Mouse (Mus musculus) adipocyte (in vitro differentiated cells): Measurements from ENCODE around the gene Six5.
A peak's percentile ranks its signal among the peaks of the same experiment; 100 is the strongest.

Experiments
- DNase-seq: peaks from one replicate; pipeline ENCODE4 v3.0.0-alpha.2; 2016; ENCODE audit warnings: low spot score

Gene Six5

DNA sequence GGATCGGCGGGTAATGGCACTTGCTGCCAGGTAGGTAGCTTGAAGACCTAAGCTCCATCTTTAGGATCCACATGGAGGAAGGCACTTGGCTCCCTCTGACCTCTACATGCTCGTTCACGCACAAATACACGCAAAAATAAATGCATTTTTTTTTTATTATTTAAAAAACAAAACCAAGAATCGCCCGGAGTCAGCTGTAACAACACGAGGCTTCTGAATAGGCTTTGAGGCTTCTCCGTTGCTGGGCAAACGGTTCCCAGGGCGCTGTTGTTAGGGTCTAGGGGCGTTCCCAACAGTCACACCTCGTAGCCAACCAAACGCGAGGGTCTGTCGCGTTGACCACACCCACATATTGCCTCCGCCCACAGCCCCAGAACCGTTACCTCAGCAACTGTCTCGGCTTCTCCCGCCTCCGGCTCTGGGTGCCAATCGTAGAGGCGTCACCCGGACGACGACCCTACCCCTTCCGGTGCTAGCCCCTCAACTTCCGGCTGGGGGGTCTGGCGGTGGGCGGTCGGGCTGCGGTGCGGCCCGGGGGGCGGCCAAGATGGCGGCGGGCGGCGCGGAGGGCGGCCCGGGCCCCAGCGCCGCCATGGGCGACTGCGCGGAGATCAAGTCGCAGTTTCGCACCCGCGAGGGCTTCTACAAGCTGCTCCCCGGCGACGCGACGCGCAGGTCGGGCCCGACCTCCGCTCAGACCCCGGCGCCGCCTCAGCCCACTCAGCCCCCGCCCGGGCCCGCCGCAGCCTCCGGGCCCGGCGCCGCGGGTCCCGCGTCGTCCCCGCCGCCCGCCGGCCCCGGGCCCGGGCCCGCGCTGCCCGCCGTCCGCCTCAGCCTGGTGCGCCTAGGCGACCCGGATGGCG, 18.4 kb upstream of the Six5 start, which contains the start of gene Dmwd:
TSS of gene Dmwd (plus strand) at position 505 of the 863 bp plus-strand sequence.
- peak; percentile 91 for DNase-seq

GRCm38 (mm10) chr7:19076586-19076991, 17.8 kb upstream of the Six5 start:
- DNase-seq, result no peak

DNA sequence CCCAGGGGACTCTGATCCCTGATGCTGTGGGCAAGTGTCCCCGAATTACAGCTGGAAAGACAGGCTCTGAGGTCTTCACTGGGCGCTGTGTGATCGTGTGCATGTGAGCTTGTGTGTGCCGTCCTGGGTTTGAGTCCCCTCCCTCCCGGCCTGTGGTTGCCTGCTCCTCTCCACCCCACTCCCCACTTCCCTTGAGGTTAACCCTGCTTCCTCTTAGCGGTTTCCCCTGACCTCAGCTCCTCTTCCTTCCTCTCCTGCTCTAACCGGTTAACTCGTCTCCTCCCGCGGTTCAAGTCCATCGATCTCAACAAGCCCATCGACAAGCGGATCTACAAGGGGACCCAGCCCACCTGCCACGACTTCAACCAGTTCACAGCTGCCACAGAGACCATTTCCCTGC, 16.6 kb upstream of the Six5 start:
- no peak for DNase-seq

DNA sequence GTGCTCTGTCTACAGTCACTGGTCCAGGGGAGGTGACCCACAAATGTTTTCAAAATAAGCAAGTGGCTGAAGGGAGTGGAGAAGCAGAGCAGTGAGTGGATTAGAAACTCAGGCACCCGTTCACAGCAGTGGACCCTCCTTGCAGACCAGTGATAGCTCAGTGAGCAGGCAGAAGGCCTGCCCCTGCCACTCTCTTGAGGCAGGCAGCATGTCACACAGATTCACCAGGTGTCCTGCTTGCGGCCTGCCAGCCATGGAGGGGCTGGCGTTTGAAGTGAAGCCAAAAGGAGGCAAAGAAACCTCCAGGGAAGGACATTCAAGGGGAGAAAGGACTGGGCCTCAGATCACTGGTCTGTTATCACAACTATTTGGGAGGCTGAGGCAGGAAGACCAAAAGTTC, 15.7 kb upstream of the Six5 start:
- no peak for DNase-seq

DNA sequence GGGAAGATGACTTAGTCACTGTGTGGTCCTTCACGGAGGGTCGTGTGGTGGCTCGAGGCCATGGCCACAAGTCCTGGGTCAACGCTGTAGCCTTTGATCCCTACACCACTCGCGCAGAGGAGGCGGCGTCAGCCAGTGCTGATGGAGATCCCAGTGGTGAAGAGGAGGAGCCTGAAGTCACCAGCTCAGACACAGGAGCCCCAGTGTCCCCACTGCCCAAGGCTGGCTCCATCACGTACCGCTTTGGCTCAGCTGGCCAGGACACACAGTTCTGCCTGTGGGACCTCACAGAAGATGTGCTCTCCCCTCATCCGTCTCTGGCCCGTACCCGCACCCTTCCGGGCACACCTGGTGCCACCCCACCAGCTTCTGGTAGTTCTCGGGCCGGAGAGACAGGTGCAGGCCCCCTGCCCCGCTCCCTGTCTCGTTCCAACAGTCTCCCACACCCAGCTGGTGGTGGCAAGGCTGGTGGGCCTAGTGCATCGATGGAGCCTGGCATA, 13.9 kb upstream of the Six5 start:
- DNase-seq, result no peak

DNA sequence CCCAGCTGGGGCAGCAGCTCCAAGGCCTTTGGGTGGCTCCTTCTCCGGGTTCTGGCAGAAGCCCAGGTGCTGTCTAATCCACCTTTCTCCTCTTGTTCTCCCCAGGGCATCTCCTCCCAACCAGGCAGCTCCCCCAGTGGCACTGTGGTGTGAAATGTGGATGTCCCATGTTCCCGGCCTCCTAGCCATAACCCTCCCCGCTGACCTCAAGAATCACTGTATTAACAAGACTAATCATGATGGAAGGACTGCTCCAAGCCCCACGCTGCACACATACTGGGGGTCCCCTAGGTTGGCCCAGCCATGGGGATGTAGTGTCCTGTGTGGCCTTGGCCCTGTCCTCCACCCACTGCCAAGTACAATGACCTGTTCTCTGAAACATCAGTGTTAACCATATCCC, 12.2 kb upstream of the Six5 start:
- DNase-seq, result no peak

DNA sequence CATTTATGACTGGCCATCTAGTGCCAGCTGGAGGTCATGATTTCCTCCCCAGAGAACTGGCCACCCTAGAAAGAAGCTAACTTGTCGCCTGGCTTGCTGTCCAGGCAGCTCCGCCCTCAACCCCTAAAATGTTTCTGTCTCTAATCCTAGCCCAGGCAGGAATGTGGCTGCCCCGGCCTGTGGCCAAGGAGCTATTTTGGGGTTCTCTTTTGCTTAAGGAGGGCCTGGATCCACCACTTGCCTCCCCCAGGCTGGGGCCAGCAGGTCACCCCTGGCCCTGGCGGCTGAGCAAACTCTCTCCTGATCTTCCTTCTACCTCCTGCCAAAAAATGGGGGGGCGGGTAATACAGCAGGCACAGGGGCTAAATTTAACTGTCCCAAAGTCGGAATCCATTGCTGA, 11.3 kb upstream of the Six5 start:
- DNase-seq, result peak; percentile 54

DNA sequence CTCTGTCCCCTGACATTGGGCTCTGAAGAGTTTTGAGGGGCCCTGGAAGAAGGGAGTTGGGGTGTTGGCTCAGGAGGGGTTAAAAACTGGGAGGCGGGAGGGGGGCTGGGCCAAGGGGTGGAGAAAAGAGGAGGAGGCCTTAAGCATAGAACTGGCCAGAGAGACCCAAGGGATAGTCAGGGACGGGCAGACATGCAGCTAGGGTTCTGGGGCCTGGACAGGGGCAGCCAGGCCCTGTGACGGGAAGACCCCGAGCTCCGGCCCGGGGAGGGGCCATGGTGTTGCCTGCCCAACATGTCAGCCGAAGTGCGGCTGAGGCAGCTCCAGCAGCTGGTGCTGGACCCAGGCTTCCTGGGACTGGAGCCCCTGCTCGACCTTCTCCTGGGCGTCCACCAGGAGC, 10.7 kb upstream of the Six5 start, which contains the start of gene Dmpk:
TSS of gene Dmpk (plus strand) at position 149 of the 400 bp plus-strand sequence.
- peak; percentile 65 for DNase-seq

GRCm38 (mm10) chr7:19084277-19084771, 10.1 kb upstream of the Six5 start:
- DNase-seq, result no peak

DNA sequence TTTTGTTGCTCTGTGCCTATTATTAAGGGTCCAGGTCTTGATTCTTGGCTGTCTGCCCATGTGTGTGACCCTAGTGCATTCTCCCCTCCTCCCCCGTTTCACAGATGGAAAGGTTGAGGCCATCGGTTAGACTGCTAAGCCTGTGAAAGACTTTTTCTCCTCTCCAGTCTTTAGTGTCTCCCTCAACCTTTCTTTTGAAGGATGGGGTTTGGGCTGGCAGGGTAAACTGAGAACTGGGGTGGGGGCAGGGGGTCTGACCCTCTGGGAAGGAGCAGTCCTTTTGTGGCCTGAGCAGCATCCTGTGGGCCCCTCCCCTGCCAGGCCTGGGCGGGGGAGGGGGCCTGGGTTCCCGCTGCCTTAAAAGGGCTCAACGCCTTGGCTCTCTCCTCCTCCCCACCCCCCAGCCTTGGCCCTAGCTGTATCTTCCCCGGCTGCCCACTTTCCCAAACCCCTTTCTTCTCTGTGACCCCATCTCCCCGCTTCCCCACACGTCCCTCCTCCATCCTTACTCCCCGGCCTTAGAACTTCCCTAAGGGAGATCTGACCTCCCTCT, 9.4 kb upstream of the Six5 start:
- DNase-seq, result no peak

- no peak for DNase-seq
Measured at GRCm38 (mm10) chr7:19085495-19085894, 8.9 kb upstream of the Six5 start.

GRCm38 (mm10) chr7:19086042-19086441, 8.4 kb upstream of the Six5 start:
- peak; percentile 51 for DNase-seq

DNA sequence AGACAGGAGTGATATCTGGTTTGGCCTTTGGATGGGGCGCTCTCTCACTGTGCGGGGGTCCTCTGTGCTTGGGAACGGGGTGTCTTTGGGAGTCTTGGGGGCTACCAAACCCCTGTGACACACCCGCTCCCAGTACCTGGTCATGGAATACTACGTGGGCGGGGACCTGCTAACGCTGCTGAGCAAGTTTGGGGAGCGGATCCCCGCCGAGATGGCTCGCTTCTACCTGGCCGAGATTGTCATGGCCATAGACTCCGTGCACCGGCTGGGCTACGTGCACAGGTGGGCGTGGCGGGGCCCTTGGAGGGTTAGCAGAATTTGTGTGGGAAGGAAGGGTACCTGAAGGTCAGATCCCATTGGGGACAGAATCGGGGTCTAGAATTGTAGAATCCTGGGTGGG, 7.6 kb upstream of the Six5 start:
- DNase-seq, result no peak

GRCm38 (mm10) chr7:19088813-19089212, 5.6 kb upstream of the Six5 start:
- no peak for DNase-seq

DNA sequence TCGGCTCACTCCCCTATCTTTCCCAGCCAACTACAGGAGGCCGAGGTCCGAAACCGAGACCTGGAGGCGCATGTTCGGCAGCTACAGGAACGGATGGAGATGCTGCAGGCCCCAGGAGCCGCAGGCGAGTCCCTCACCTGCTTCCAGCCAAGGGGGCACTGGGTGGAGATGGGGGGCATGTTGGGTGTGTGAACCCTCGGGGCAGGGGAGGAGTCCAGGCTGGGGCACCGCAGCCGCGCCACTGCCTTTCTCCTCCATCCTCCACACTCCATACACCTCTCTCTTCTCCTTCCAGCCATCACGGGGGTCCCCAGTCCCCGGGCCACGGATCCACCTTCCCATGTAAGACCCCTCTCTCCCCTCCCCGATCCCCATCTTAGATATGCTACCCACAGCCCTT, 2.5 kb upstream of the Six5 start:
- DNase-seq, result no peak

DNA sequence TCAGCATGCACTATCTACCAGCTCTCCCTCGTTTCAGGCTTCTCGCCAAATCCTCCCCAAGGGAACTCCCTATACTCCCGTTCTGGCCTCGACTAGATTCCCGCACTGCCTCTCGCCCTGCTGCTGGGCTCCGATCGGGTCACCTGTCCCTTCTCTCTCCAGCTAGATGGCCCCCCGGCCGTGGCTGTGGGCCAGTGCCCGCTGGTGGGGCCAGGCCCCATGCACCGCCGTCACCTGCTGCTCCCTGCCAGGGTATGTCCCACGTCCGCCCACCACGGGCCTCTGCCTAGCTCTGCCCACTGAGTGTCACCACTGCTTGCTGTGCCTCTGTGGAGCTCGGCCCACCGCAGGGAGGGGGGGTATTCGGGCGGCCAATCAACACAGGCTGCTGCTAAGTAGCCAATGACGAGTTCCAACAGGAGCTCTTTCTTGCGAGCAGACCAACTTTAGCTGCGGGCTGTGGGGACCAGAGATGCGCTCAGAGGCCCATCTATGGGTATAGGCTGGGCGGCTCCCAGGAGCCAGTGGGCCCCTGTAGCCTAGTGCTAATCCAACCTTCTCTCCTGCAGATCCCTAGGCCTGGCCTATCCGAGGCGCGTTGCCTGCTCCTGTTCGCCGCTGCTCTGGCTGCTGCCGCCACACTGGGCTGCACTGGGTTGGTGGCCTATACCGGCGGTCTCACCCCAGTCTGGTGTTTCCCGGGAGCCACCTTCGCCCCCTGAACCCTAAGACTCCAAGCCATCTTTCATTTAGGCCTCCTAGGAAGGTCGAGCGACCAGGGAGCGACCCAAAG, 1.8 kb upstream of the Six5 start:
- DNase-seq, result peak; percentile 53

- DNase-seq, result peak; percentile 63
Measured at GRCm38 (mm10) chr7:19093174-19093521, 1.2 kb upstream of the Six5 start.

DNA sequence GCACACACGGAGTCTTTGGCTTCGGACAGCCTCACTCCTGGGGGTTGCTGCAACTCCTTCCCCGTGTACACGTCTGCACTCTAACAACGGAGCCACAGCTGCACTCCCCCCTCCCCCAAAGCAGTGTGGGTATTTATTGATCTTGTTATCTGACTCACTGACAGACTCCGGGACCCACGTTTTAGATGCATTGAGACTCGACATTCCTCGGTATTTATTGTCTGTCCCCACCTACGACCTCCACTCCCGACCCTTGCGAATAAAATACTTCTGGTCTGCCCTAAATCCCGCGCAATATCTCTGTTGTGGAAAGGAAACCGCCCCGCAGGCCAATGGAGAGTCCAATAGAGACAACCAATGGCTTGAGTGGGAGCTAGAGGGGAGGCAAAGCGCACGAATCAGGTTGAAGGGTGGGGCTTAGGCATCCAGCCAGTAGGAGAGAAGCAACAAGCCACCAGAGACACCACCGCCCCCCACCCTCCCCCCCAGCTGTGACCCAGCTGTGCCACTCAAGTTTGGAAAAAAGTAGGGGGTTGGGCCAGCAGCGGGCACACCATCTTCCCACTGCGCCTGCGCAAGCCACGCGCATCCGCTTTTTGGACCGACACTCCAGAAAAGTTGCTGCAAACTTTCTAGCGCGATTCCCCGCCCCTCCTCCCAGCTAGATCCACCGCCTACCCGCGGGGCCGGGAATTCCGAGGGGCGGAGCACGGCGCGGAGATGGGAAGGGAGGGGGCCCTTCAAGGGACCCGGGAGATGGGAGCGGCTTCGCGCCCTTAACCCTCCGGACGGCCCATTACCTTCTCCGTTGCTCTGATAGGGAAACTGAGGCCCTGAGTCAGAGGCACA, 633 bp upstream of the Six5 start:
- DNase-seq, result peak; percentile 98

- DNase-seq, result peak; percentile 72
Measured at GRCm38 (mm10) chr7:19094826-19095750, 694 bp downstream of the Six5 start.

GRCm38 (mm10) chr7:19095751-19096110, 1.3 kb downstream of the Six5 start:
- peak; percentile 88 for DNase-seq
